Mouse (Mus musculus) kidney, adult 2 months (tissue): ENCODE measurements around the gene Nipal1.

ENCODE experiments used
- CTCF ChIP-seq: fragments of 200-500 bp; conservative IDR thresholded peaks from 2 replicates; pipeline ENCODE4 v1.5.1; 2011; ENCODE audit warnings: low read depth, mild to moderate bottlenecking, control low read depth, low read length, moderate library complexity, mixed read lengths; ENCODE audit not compliant: insufficient read depth, insufficient read length
- POLR2A ChIP-seq: fragments of 200-500 bp; IDR thresholded peaks from one replicate; pipeline ENCODE4 v1.6.1; 2011; ENCODE audit warnings: low read depth, low read length, control low read depth

GRCm38 (mm10) chr5:72656270-72656791, 8.7 kb downstream of the Nipal1 start:
- TF ChIP-seq POLR2A (no peak), CTCF (no peak)
